8 mouse cellular contexts compared by ENCODE assay signal in the genomic region with DNA sequence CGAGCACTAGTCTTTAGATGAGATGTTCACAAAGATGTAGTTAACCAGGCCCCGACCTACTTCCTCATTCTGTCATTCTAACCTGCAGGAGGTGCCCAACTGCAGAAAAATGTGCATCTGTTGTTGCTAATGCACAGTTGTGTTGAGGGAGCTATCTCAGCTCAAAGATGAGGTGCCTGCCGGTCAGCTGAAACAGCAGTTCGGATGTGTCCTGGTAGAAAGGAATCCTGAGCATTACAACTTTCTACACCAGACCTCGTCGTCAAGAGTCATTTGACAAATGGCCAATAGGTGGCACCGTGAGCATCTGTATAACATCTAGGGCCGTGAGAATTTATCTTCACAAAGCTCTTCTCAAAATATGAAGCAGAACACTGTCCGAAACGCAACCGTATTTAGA. TPM values are rescaled to one million over a fixed set of nuclear protein-coding genes. Genes with fewer than 3 reads are reported as not detected.
DNase-seq lines count a peak whose midpoint lies in the region; ATAC-seq and TF ChIP-seq lines count a peak whose summit lies in the region.

No protein-coding gene starts in this region.

- H3K4me3 ChIP-seq in intestine, postnatal 0 days (ENCODE audit: low read depth, low read length) = no peak overlapping the region
- no peak overlapping the region for H3K4me3 ChIP-seq in limb, embryonic 14.5 days (replicated peaks; ENCODE audit: low read length)

- no peak overlapping the region for H3K27ac ChIP-seq in intestine, postnatal 0 days (ENCODE audit: low read depth, low read length)
- no peak overlapping the region for H3K27ac ChIP-seq in limb, embryonic 14.5 days (replicated peaks; ENCODE audit: low read depth, low read length)

- H3K9ac ChIP-seq in intestine, postnatal 0 days (ENCODE audit: low read depth, low read length) = no peak overlapping the region
- H3K9ac ChIP-seq in limb, embryonic 14.5 days (ENCODE audit: low read depth, low read length, severe bottlenecking) = no peak overlapping the region

- 17% methylated on average over 11 of the region's 11 CpGs for WGBS in intestine, postnatal 0 days
- WGBS in limb, embryonic 14.5 days = 21% methylated on average over 11 of the region's 11 CpGs

- no peak for DNase-seq in cerebellum, adult 11 months
- peak; percentile 66 for DNase-seq in testis, postnatal 10 days (ENCODE audit: low spot score)
- DNase-seq in testis, postnatal 14 days (ENCODE audit: low spot score) = no peak
- peak; percentile 89 for DNase-seq in embryo, embryonic 11 days
- DNase-seq in limb, embryonic 14.5 days (ENCODE audit: low spot score) = peak; percentile 89
- DNase-seq in right cerebral cortex, adult 2 months (ENCODE audit: low spot score in 2 of 2) = peak; percentile 75 to 76

- no peaks in the 10 kb centered on the region for H3K36me3 ChIP-seq in intestine, postnatal 0 days (ENCODE audit: control insufficient read depth, insufficient read depth)
- no peaks in the 10 kb centered on the region for H3K36me3 ChIP-seq in limb, embryonic 14.5 days (ENCODE audit: control insufficient read depth, insufficient read depth, low read length)

- H3K27me3 ChIP-seq in intestine, postnatal 0 days (replicated peaks; ENCODE audit: control insufficient read depth, insufficient read depth, low read length) = no peaks in the 10 kb centered on the region
- H3K27me3 ChIP-seq in limb, embryonic 14.5 days (ENCODE audit: control insufficient read depth, insufficient read depth, low read length) = no peaks in the 10 kb centered on the region

- peak; percentile 60; the same call in 1 of the 2 replicates for ATAC-seq in cerebellum, adult (ENCODE audit: insufficient number of reproducible peaks, low FRiP score, low TSS enrichment)
- no peak for ATAC-seq in intestine, postnatal 0 days
- peak; percentile 62; the same call in 1 of the 2 replicates for ATAC-seq in limb, embryonic 14.5 days (ENCODE audit: low FRiP score, low read depth)

- no peak overlapping the region for H3K4me2 ChIP-seq in intestine, postnatal 0 days (replicated peaks; ENCODE audit: low read depth)
- no peak overlapping the region for H3K4me2 ChIP-seq in limb, embryonic 14.5 days (replicated peaks; ENCODE audit: low read depth, low read length, severe bottlenecking)

- TF ChIP-seq CTCF in intestine, postnatal 0 days (IDR thresholded peaks at IDR 0.05; ENCODE audit: low read depth) = peak; percentile 81

- no peaks in the 10 kb centered on the region for H3K9me3 ChIP-seq in intestine, postnatal 0 days (ENCODE audit: control insufficient read depth)
- no peaks in the 10 kb centered on the region for H3K9me3 ChIP-seq in limb, embryonic 14.5 days (ENCODE audit: control insufficient read depth, low read length)

- no peak for TF ChIP-seq POLR2A in limb, embryonic 14.5 days (IDR thresholded peaks at IDR 0.05; ENCODE audit: borderline replicate concordance, extremely low read depth, insufficient read depth, insufficient read length)

- H3K4me1 ChIP-seq in intestine, postnatal 0 days (replicated peaks; ENCODE audit: control insufficient read depth, insufficient read depth, low read length) = no peaks in the 10 kb centered on the region
- H3K4me1 ChIP-seq in limb, embryonic 14.5 days (ENCODE audit: control insufficient read depth, insufficient read depth, low read length) = peaks cover 20% of the 10 kb centered on the region; the same call in 1 of the 2 replicates

RNA-seq across cellular contexts. Expression of a gene that starts 30.4 kb away (rescaled TPM):
- polyA plus RNA-seq in intestine, postnatal 0 days (2015; fragmentation: Nextera tagmentation; extraction: Ambion mirVana) = 40.6 and 49.3 TPM in 2 replicates
- 16.7 and 34.6 TPM in 2 replicates for polyA plus RNA-seq in limb, embryonic 14.5 days (2012; rRNA removed)
- polyA plus RNA-seq in limb, embryonic 14.5 days (2014; fragmentation: Nextera tagmentation; extraction: Ambion mirVana) = 46.0 and 50.9 TPM in 2 replicates

RNA-seq across cellular contexts. Expression of a gene that starts 55.3 kb away (rescaled TPM):
- polyA plus RNA-seq in intestine, postnatal 0 days (2015; fragmentation: Nextera tagmentation; extraction: Ambion mirVana) = 0.81 and 0.95 TPM in 2 replicates
- polyA plus RNA-seq in limb, embryonic 14.5 days (2012; rRNA removed) = 1.9 and 2.5 TPM in 2 replicates
- polyA plus RNA-seq in limb, embryonic 14.5 days (2014; fragmentation: Nextera tagmentation; extraction: Ambion mirVana) = 3.2 and 3.4 TPM in 2 replicates

RNA-seq across cellular contexts. Expression of a gene that starts 55.8 kb away (rescaled TPM):
- polyA plus RNA-seq in intestine, postnatal 0 days (2015; fragmentation: Nextera tagmentation; extraction: Ambion mirVana) = 241 and 243 TPM in 2 replicates
- polyA plus RNA-seq in limb, embryonic 14.5 days (2012; rRNA removed) = 84.1 and 103 TPM in 2 replicates
- polyA plus RNA-seq in limb, embryonic 14.5 days (2014; fragmentation: Nextera tagmentation; extraction: Ambion mirVana) = 94.1 and 106 TPM in 2 replicates

Comparison
In these comparisons a context has a peak if more than half of its experiments do, and no peak if none do; other contexts are left out.
1. DNase-seq: peak in testis, postnatal 10 days (single experiment), embryo, embryonic 11 days (single experiment), limb, embryonic 14.5 days (single experiment) and right cerebral cortex, adult 2 months (2 of 2); none in cerebellum, adult 11 months (single experiment) and testis, postnatal 14 days (single experiment).